Mouse (Mus musculus) liver, adult 2 months (tissue): ENCODE data around the gene Cyp2j7. TPM values are rescaled to one million over a fixed set of nuclear protein-coding genes. Genes with fewer than 3 reads are reported as not detected.
A peak's percentile ranks its signal among the peaks of the same experiment; 100 is the strongest.
"Not testable (repeated sequence)": the region's sequence is repeated elsewhere in the genome, so short reads cannot be mapped to it uniquely, and the experiment has no call there.

Experiments used
- DNase-seq: peaks from one replicate; pipeline ENCODE4 v3.0.0-alpha.2; 2011; ENCODE audit warnings: low read depth, low spot score; ENCODE audit errors: extremely low read depth
- H3K27ac ChIP-seq: fragments of 200-500 bp; replicated peaks from 2 replicates; pipeline ENCODE4 v1.5.1; 2012; ENCODE audit warnings: low read depth, mild to moderate bottlenecking, control low read depth, inconsistent platforms, low read length; ENCODE audit not compliant: insufficient read depth
- H3K27me3 ChIP-seq: fragments of 200-500 bp; 2 replicates; pipeline ENCODE4 v1.6.1; 2012; ENCODE audit warnings: mild to moderate bottlenecking, moderate library complexity, low read length, inconsistent platforms; ENCODE audit not compliant: control insufficient read depth, insufficient read depth
- H3K36me3 ChIP-seq: fragments of 200-500 bp; 2 replicates; pipeline ENCODE4 v1.6.1; 2012; ENCODE audit warnings: low read length, inconsistent platforms; ENCODE audit not compliant: control insufficient read depth, insufficient read depth
- H3K4me1 ChIP-seq: fragments of 200-500 bp; 2 replicates; pipeline ENCODE4 v1.6.1; 2011; ENCODE audit warnings: low read length; ENCODE audit not compliant: control insufficient read depth, insufficient read depth
- H3K4me3 ChIP-seq: fragments of 200-500 bp; 2 replicates; pipeline ENCODE4 v1.5.1; 2011; ENCODE audit warnings: low read depth, mild to moderate bottlenecking, control low read depth, low read length, moderate library complexity; ENCODE audit not compliant: insufficient read depth
- H3K79me2 ChIP-seq: fragments of 200-500 bp; 2 replicates; pipeline ENCODE4 v1.6.1; 2012; ENCODE audit warnings: inconsistent platforms, mild to moderate bottlenecking, low read length, moderate library complexity; ENCODE audit not compliant: control insufficient read depth, insufficient read depth
- H3K9ac ChIP-seq: fragments of 200-500 bp; 2 replicates; pipeline ENCODE4 v1.6.1; 2012; ENCODE audit warnings: low read depth, mild to moderate bottlenecking, control low read depth, inconsistent platforms, low read length
- CTCF ChIP-seq: fragments of 200-500 bp; IDR thresholded peaks from 2 replicates; pipeline ENCODE4 v1.5.1; 2011; ENCODE audit warnings: low read depth, low read length, control low read depth
- POLR2A ChIP-seq: fragments of 200-500 bp; IDR thresholded peaks from 2 replicates; pipeline ENCODE4 v1.6.1; 2011; ENCODE audit warnings: low read length, control low read depth; ENCODE audit not compliant: insufficient read depth; ENCODE audit errors: extremely low read depth
- WGBS: fragments of 180-500 bp; shearing (Covaris S2); methylation state at CpG from one replicate; pipeline ENCODE4 v1.1.7; 2018; 5-methylcytosine and 5-hydroxymethylcytosine counted together
- polyA plus RNA-seq: library from polyadenylated mRNA; depleted of rRNA; stranded (reverse); fragments of >200 nt; gene quantifications from 2 replicates; pipeline ENCODE4 v1.2.3, GENCODE M21; 2012; rRNA removed
- total RNA-seq: library from RNA; depleted of rRNA; stranded (reverse); fragments of >200 nt; gene quantifications from 2 replicates; pipeline ENCODE4 v1.2.3, GENCODE M21; 2014; rRNA removed

Gene Cyp2j7
- total RNA-seq, result not detected in 2 replicates
- polyA plus RNA-seq, result not detected in 2 replicates

DNA sequence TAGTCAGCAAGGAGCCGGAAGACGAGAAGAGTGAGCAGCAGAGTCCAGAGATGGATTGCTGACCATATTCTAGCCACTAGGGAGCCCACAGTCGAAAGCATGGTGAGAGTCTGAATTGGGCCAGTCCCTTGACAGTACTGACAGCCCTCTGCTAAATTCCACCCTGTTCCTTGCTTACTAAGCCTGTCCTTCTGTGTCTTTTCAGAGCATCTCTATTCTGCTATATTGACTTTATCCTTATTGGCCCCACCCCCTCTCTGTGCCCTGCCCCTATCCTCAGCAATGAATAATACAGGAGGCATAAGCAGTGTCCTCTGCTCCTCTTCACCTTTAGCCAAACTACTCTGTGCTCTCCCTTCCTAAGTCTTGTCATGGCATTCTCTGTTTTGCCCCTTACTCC, at the start of gene Cyp2j7:
TSS of gene Cyp2j7 (minus strand) at position 101 of the 400 bp plus-strand sequence.
- DNase-seq, result no peak
- Histone ChIP-seq H3K36me3 (no peaks in the 10 kb centered on the region), H3K27ac (no peak within 1 kb of the TSS), H3K9ac (no peak within 1 kb of the TSS), H3K4me1 (no peaks in the 10 kb centered on the region), H3K27me3 (no peaks in the 10 kb centered on the region), H3K4me3 (no peak within 1 kb of the TSS), H3K79me2 (no peaks in the 10 kb centered on the region)
- TF ChIP-seq CTCF, result no peak
- TF ChIP-seq POLR2A, result no peak
- 69% methylated on average over 3 of the region's 3 CpGs for WGBS

DNA sequence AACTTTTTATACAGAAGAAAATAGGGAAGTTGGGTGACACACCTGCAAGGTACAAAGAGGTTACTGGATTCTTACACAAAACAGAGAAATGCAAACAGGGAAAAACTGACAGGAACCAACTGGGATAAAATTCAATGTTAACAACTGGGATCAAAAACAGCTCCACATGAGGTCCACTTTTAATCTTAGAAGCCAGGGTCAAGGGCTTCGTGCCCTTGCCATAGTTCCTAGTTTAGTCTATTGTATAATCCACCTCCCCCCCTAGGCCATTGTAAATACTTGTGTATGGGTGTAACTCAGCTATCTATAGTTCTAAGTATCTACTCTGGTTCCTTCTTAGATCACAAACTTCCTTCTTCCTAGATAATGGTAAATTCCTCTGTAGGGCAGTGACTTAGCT, 40.4 kb upstream of the Cyp2j7 start:
- not testable (repeated sequence) for H3K36me3 ChIP-seq, H3K9ac ChIP-seq, DNase-seq, H3K79me2 ChIP-seq, H3K4me1 ChIP-seq, H3K27ac ChIP-seq, H3K27me3 ChIP-seq, H3K4me3 ChIP-seq
- WGBS, result 64% methylated on average over 1 of the region's 1 CpGs

DNA sequence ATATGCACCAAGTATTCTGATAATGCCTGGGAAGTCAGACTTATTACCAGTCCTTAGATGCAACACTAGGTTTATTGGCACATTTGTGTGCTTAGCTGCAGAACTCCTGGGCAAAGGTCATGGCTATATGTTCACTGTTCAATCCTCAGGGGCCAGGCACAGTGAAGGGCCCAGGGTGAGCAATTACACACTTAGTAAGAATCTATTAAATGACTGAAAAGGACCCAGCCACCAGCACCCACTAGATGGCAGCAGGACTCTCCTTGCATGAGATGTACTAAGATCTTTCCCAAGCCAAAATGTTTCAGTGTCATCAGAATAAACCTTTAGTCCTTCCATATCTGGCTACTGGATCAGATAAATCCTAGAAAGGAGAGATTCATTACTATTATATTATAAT, 37.4 kb upstream of the Cyp2j7 start:
- peak; percentile 52 for DNase-seq
- no peaks in the 10 kb centered on the region for H3K27me3 ChIP-seq
- H3K27ac ChIP-seq, result no peak overlapping the region
- no peaks in the 10 kb centered on the region for H3K4me1 ChIP-seq
- TF ChIP-seq CTCF (peak; percentile 63), POLR2A (no peak)
- no peak overlapping the region for H3K4me3 ChIP-seq
- no peaks in the 10 kb centered on the region for H3K79me2 ChIP-seq
- H3K9ac ChIP-seq, result no peak overlapping the region
- no peaks in the 10 kb centered on the region for H3K36me3 ChIP-seq

DNA sequence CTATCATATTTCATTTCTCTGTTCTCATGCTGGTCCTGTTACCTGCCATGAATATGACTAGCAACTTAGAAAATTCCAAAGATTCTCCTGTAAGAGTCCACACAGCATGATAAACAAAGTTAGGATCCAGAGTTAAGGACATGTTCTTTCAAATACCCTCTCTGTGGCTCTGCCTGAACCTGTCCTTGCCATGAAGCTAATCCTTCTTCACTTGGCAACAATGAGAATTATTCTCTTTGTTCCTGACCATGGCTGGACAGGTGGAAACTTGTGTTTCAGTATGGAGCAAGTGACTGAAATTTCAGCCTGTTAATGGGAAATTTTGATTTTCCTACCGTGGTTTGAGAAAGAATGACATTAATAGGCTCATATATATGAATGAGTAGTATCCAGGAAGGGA, 39.8 kb downstream of the Cyp2j7 start:
- TF ChIP-seq CTCF, result no peak
- no peak for TF ChIP-seq POLR2A
- no peak overlapping the region for H3K4me3 ChIP-seq
- 57% methylated on average over 1 of the region's 1 CpGs for WGBS

DNA sequence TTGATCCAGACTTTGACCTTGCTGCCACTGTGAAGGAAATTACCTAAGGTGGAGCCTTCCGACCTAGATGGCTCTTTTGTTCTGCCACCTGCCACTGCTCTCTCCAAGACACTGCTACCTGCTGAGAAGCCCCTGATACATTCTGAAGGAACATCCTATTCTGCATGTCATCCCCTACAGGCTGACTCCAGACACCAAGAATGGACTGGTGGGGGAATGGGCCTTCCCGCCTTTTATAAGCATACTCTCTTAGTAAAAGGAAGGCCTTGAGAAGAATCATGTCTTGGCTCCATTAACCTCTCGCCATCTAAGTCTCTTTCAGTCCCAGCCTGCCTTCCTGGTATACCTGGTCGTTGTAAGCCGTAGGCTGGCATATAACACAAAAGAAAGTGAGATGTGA, 47.1 kb downstream of the Cyp2j7 start:
- H3K9ac ChIP-seq, DNase-seq, H3K27ac ChIP-seq, H3K4me1 ChIP-seq, H3K36me3 ChIP-seq, H3K27me3 ChIP-seq, H3K4me3 ChIP-seq, H3K79me2 ChIP-seq: not testable (repeated sequence)
- WGBS, result 88% methylated on average over 5 of the region's 5 CpGs

More for the DNA sequence above, 39.8 kb downstream of the Cyp2j7 start:
- no peak overlapping the region for H3K9ac ChIP-seq
- no peak for DNase-seq
- no peaks in the 10 kb centered on the region for H3K27me3 ChIP-seq
- H3K4me1 ChIP-seq, result no peaks in the 10 kb centered on the region
- H3K36me3 ChIP-seq, result no peaks in the 10 kb centered on the region
- no peak overlapping the region for H3K27ac ChIP-seq
- no peaks in the 10 kb centered on the region for H3K79me2 ChIP-seq

DNA sequence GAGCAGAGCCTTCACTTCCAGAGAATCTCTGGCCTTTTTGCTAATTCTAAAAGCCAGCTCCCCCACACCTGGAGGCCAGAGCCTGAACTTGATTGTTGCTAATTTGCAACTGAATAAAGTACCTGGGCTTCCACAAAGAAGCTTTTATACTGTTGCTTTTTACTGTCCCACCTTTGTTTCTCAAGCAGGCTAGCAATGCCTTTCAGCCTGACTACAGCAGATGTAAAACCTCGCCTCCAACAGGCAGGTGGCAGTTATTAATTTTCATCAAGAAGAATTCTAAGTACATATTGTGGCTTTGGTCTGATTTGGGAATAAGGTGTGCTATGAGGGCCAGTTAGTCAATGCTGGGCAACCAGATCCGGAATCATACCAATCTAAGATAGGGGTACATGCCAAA, 47.8 kb downstream of the Cyp2j7 start:
- H3K79me2 ChIP-seq, H3K4me1 ChIP-seq, H3K27me3 ChIP-seq, H3K27ac ChIP-seq, H3K9ac ChIP-seq, H3K36me3 ChIP-seq, H3K4me3 ChIP-seq, DNase-seq: not testable (repeated sequence)
- 73% methylated on average over 2 of the region's 2 CpGs for WGBS

DNA sequence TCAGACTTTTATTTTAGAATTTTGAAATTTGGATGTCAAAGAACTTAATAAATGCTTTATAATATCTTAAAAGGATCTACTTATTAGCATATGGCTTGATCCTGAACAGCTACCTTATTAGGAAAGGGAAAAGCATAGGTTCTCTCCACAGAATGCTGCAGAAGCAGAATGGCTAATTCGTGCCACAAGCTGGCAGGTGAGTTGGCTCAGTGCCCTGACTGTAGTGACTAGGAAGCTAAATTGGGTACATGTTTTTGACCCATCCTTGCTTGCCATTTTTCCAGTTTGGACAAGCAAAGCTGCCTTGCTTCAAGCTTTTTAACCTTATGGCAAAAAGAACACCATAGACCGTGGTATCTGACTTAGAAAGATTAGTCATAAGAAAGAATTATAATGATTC, 48.3 kb downstream of the Cyp2j7 start:
- H3K79me2 ChIP-seq, H3K36me3 ChIP-seq, DNase-seq, H3K27me3 ChIP-seq, H3K9ac ChIP-seq, H3K4me3 ChIP-seq, H3K27ac ChIP-seq, H3K4me1 ChIP-seq: not testable (repeated sequence)
- 85% methylated on average over 2 of the region's 2 CpGs for WGBS

DNA sequence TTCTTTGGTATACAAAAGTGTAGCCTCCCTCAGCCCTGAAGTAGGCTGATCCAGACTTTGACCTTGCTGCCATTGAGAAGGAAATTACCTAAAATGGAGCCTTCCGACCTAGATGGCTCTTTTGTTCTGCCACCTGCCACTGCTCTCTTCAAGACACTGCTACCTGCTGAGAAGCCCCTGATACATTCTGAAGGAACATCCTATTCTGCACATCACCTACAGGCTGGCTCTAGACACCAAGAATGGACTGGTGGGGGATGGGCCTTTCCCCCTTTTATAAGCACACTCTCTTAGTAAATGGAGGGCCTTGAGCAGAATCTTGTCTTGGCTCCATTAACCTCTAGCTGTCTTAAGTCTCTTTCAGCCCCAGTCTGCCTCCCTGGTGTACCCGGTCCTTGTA, 51.7 kb downstream of the Cyp2j7 start:
- H3K4me1 ChIP-seq, H3K27ac ChIP-seq, H3K79me2 ChIP-seq, H3K27me3 ChIP-seq, H3K36me3 ChIP-seq, H3K9ac ChIP-seq, DNase-seq, H3K4me3 ChIP-seq: not testable (repeated sequence)
- WGBS, result 86% methylated on average over 2 of the region's 2 CpGs
